Mouse (Mus musculus) R1 (cell line): ENCODE measurements at regions not wholly inside any gene's neighbourhood (a gene's known extent, or its start where the extent isn't known, plus 50 kb on each side); places are given as distances from the start of the nearest gene placed in this dataset.

ENCODE experiments used
- DNase-seq: peaks from one replicate; pipeline ENCODE4 v3.0.0-alpha.2; 2018; ENCODE audit warnings: low read depth, low spot score

GRCm38 (mm10) chr6:88964071-88964470 is 62.0 kb downstream of the Tpra1 start:
- no peak for DNase-seq

GRCm38 (mm10) chr6:88964911-88965310 is 62.9 kb downstream of the Tpra1 start:
- no peak for DNase-seq

GRCm38 (mm10) chr6:88965361-88966226 is 63.5 kb downstream of the Tpra1 start:
- DNase-seq, result no peak

GRCm38 (mm10) chr6:88966501-88966900 is 64.5 kb downstream of the Tpra1 start:
- DNase-seq, result no peak

GRCm38 (mm10) chr6:88968842-88969241 is 66.8 kb downstream of the Tpra1 start:
- DNase-seq, result no peak

GRCm38 (mm10) chr6:88971729-88972128 is 69.7 kb downstream of the Tpra1 start:
- no peak for DNase-seq

GRCm38 (mm10) chr6:88974457-88974856 is 72.4 kb downstream of the Tpra1 start:
- DNase-seq, result no peak

- peak; percentile 56 for DNase-seq
Observed at GRCm38 (mm10) chr6:88976581-88976980, 74.5 kb downstream of the Tpra1 start.

GRCm38 (mm10) chr6:88976994-88977393 is 74.9 kb downstream of the Tpra1 start:
- DNase-seq, result peak; percentile 62

GRCm38 (mm10) chr6:88978970-88979369 is 76.9 kb downstream of the Tpra1 start:
- DNase-seq, result no peak

GRCm38 (mm10) chr6:88980112-88980511 is 78.1 kb downstream of the Tpra1 start:
- DNase-seq, result peak; percentile 49

GRCm38 (mm10) chr6:88981544-88981943 is 79.5 kb downstream of the Tpra1 start:
- no peak for DNase-seq

GRCm38 (mm10) chr6:88984170-88984569 is 82.1 kb downstream of the Tpra1 start:
- DNase-seq, result no peak

- no peak for DNase-seq
Observed at GRCm38 (mm10) chr6:88984863-88985262, 82.8 kb downstream of the Tpra1 start.

GRCm38 (mm10) chr6:88988551-88988950 is 86.5 kb downstream of the Tpra1 start:
- DNase-seq, result no peak

GRCm38 (mm10) chr6:88989617-88990299 is 87.7 kb downstream of the Tpra1 start:
- DNase-seq, result peak; percentile 23

GRCm38 (mm10) chr6:88990300-88990685 is 88.2 kb downstream of the Tpra1 start:
- no peak for DNase-seq

GRCm38 (mm10) chr6:88995077-88995476 is 93.0 kb downstream of the Tpra1 start:
- DNase-seq, result no peak

- no peak for DNase-seq
Observed at GRCm38 (mm10) chr6:88998927-88999722, 97.1 kb downstream of the Tpra1 start.

- DNase-seq, result no peak
Observed at GRCm38 (mm10) chr6:89000359-89000758, 98.3 kb downstream of the Tpra1 start.

- no peak for DNase-seq
Observed at GRCm38 (mm10) chr6:89003197-89003923, 101.3 kb downstream of the Tpra1 start.
